24 mouse cellular contexts compared by ENCODE assay signal in genomic region chr19:37211416-37211815, GRCm38 (mm10). TPM values are rescaled to one million over a fixed set of nuclear protein-coding genes. Genes with fewer than 3 reads are reported as not detected.
DNase-seq lines count a peak whose midpoint lies in the region; ATAC-seq lines count a peak whose summit lies in the region.
"Had no signal": no experiment of that assay in that cellular context is flagged by ENCODE, and none has a peak within 500 bp of the region (broad histone marks: within the 10 kb centered on the region; RNA-seq: fewer than 3 reads in every experiment).

No protein-coding gene starts in this region.

- peaks cover 48% of the 10 kb centered on the region for H3K4me1 ChIP-seq in liver, embryonic 13.5 days (replicated peaks)

- 0 out of 2 replicates have a peak overlapping the region, but pooled peaks have one; percentile 8 for H3K27ac ChIP-seq in liver, embryonic 13.5 days
- H3K27ac ChIP-seq: embryonic facial prominence, embryonic 12.5 days; embryonic facial prominence, embryonic 15.5 days; hindbrain, embryonic 12.5 days; hindbrain, embryonic 15.5 days had no signal

- H3K9ac ChIP-seq in liver, embryonic 13.5 days = no peak overlapping the region
- H3K9ac ChIP-seq: embryonic facial prominence, embryonic 12.5 days; embryonic facial prominence, embryonic 15.5 days; forebrain, postnatal 0 days; hindbrain, embryonic 12.5 days; hindbrain, embryonic 15.5 days had no signal

- H3K9me3 ChIP-seq in liver, embryonic 13.5 days (replicated peaks) = no peaks in the 10 kb centered on the region
- H3K9me3 ChIP-seq: embryonic facial prominence, embryonic 12.5 days; embryonic facial prominence, embryonic 15.5 days; hindbrain, embryonic 12.5 days; hindbrain, embryonic 15.5 days had no signal

- peak; percentile 30 for DNase-seq in gastrocnemius, postnatal 14 days
- DNase-seq in gastrocnemius, postnatal 25 days = no peak
- peak; percentile 56 for DNase-seq in retina, adult 2 months (ENCODE audit: low read depth, low spot score)
- DNase-seq in retina, embryonic 14.5 days (ENCODE audit: low spot score) = no peak
- no peak for DNase-seq in liver, embryonic 13.5 days
- DNase-seq in adrenal gland, adult (ENCODE audit: inconsistent age in 2 of 2, low spot score in 1 of 2) = no peak
- DNase-seq in left cerebral cortex, adult 9 months (ENCODE audit: low spot score in 2 of 2) = no peak
- DNase-seq: adrenal gland, adult 2 months; adrenal gland, postnatal 14 days; cerebellum, adult 11 months; cerebellum, adult 2 months; cerebellum, adult 9-11 months; cerebellum, postnatal 25 days; forebrain, postnatal 0 days; gastrocnemius, postnatal 10 days; heart, adult 11 months had no signal

- no peak overlapping the region for H3K4me2 ChIP-seq in liver, embryonic 13.5 days
- H3K4me2 ChIP-seq: embryonic facial prominence, embryonic 12.5 days; embryonic facial prominence, embryonic 15.5 days; heart, embryonic 11.5 days; hindbrain, embryonic 12.5 days; hindbrain, embryonic 15.5 days had no signal

- no peak overlapping the region for H3K4me3 ChIP-seq in liver, embryonic 13.5 days (replicated peaks)
- H3K4me3 ChIP-seq: embryonic facial prominence, embryonic 12.5 days; embryonic facial prominence, embryonic 15.5 days; hindbrain, embryonic 12.5 days; hindbrain, embryonic 15.5 days had no signal

- WGBS in liver, embryonic 13.5 days (ENCODE audit: insufficient replicate concordance) = 90% methylated on average over 3 of the region's 3 CpGs

- H3K27me3 ChIP-seq in liver, embryonic 13.5 days = no peaks in the 10 kb centered on the region
- H3K27me3 ChIP-seq: embryonic facial prominence, embryonic 12.5 days; embryonic facial prominence, embryonic 15.5 days; hindbrain, embryonic 12.5 days; hindbrain, embryonic 15.5 days had no signal

- no peak for ATAC-seq in liver, embryonic 13.5 days (ENCODE audit: low read depth)
- ATAC-seq: activated CD4-positive, CD25-positive, alpha-beta regulatory T cell, adult 4 months; CD4-positive, CD25-positive, alpha-beta regulatory T cell, adult 4 months; forebrain, embryonic 14.5 days; forebrain, postnatal 0 days had no signal

- H3K36me3 ChIP-seq in liver, embryonic 13.5 days = peaks cover 51% of the 10 kb centered on the region

- intact Hi-C loops in gastrocnemius, postnatal 14 days (cut with DNase I; ENCODE audit: low total_unique reads) = loop anchor here (10.0 kb wide), 1 partner anchor 167 kb away; no protein-coding TSS in a partner anchor

RNA-seq across cellular contexts. Expression of gene Cpeb3, which starts 3.0 kb away (rescaled TPM):
- total RNA-seq in gastrocnemius, postnatal 14 days (2021) = 10 to 100 TPM; 33.6 to 37.2 TPM
- total RNA-seq in gastrocnemius, postnatal 25 days (2021) = 10 to 100 TPM; 35.8 to 44.6 TPM
- 1.7 and 1.9 TPM in 2 replicates for polyA plus RNA-seq in liver, embryonic 13.5 days (2015; fragmentation: Nextera tagmentation; extraction: Ambion mirVana)
- polyA plus RNA-seq: CD4-positive, CD25-positive, alpha-beta regulatory T cell, adult 4 months had no signal

RNA-seq across cellular contexts. Expression of gene March5, which starts 4.1 kb away (rescaled TPM):
- 10 to 100 TPM; 61.5 to 64.8 TPM for total RNA-seq in gastrocnemius, postnatal 14 days (2021)
- 10 to 100 TPM; 70.3 to 72.6 TPM for total RNA-seq in gastrocnemius, postnatal 25 days (2021)
- polyA plus RNA-seq in liver, embryonic 13.5 days (2015; fragmentation: Nextera tagmentation; extraction: Ambion mirVana) = 147 and 159 TPM in 2 replicates

Comparison
In these comparisons a context has a peak if more than half of its experiments do, and no peak if none do; other contexts are left out.
1. DNase-seq: peak in gastrocnemius, postnatal 14 days (single experiment) and retina, adult 2 months (single experiment); none in gastrocnemius, postnatal 25 days (single experiment), retina, embryonic 14.5 days (single experiment), liver, embryonic 13.5 days (single experiment), adrenal gland, adult (0 of 2) and left cerebral cortex, adult 9 months (0 of 2).